Mouse (Mus musculus): Measurements from ENCODE around the gene Psmd13. TPM values are rescaled to one million over a fixed set of nuclear protein-coding genes. Genes with fewer than 3 reads are reported as not detected.

Gene Psmd13
- polyA plus RNA-seq, 1 experiment from 2014 or later = 183 TPM

GRCm38 (mm10) chr7:140843806-140844205 is 38.0 kb upstream of the Psmd13 start:
- Histone ChIP-seq H3K9me3 (ENCODE audit: control insufficient read depth, low read length) (no peaks in the 10 kb centered on the region), H3K27ac (ENCODE audit: low read depth, low read length) (no peak overlapping the region), H3K4me3 (ENCODE audit: low read depth, low read length) (no peak overlapping the region), H3K4me2 (no peak overlapping the region), H3K4me1 (replicated peaks; ENCODE audit: control insufficient read depth, insufficient read depth, low read length) (no peaks in the 10 kb centered on the region), H3K36me3 (ENCODE audit: control insufficient read depth, insufficient read depth, low read length) (no peaks in the 10 kb centered on the region), H3K9ac (ENCODE audit: low read depth, low read length) (no peak overlapping the region), H3K27me3 (replicated peaks; ENCODE audit: control insufficient read depth, insufficient read depth, low read length) (peaks cover 39% of the 10 kb centered on the region)
- ATAC-seq (replicated peaks; ENCODE audit: low FRiP score) (no peak), DNase-seq (ENCODE audit: low spot score) (no peak)
- WGBS = 66% methylated on average over 7 of the region's 7 CpGs

GRCm38 (mm10) chr7:140844905-140845665 is 36.7 kb upstream of the Psmd13 start, which contains the start of gene Scgb1c1:
Scgb1c1 (plus strand) TSS chr7:140845547.
- no peak within 1 kb of the TSS for H3K4me2 ChIP-seq
- H3K27me3 ChIP-seq (replicated peaks; ENCODE audit: control insufficient read depth, insufficient read depth, low read length) = peaks cover 35% of the 10 kb centered on the region
- no peaks in the 10 kb centered on the region for H3K36me3 ChIP-seq (ENCODE audit: control insufficient read depth, insufficient read depth, low read length)
- no peaks in the 10 kb centered on the region for H3K9me3 ChIP-seq (ENCODE audit: control insufficient read depth, low read length)
- H3K4me3 ChIP-seq (ENCODE audit: low read depth, low read length) = no peak within 1 kb of the TSS
- DNase-seq (ENCODE audit: low spot score) (peak; percentile 89), ATAC-seq (replicated peaks; ENCODE audit: low FRiP score) (peak; percentile 72)
- 32% methylated on average over 14 of the region's 14 CpGs for WGBS
- H3K9ac ChIP-seq (ENCODE audit: low read depth, low read length) = no peak within 1 kb of the TSS
- H3K27ac ChIP-seq (ENCODE audit: low read depth, low read length) = no peak within 1 kb of the TSS
- H3K4me1 ChIP-seq (replicated peaks; ENCODE audit: control insufficient read depth, insufficient read depth, low read length) = no peaks in the 10 kb centered on the region

- no peak overlapping the region for H3K27ac ChIP-seq (ENCODE audit: low read depth, low read length)
- no peak overlapping the region for H3K9ac ChIP-seq (ENCODE audit: low read depth, low read length)
- H3K4me1 ChIP-seq (replicated peaks; ENCODE audit: control insufficient read depth, insufficient read depth, low read length) = no peaks in the 10 kb centered on the region
- WGBS = 62% methylated on average over 4 of the region's 4 CpGs
- ATAC-seq (replicated peaks; ENCODE audit: low FRiP score) (no peak), DNase-seq (ENCODE audit: low spot score) (no peak)
- H3K27me3 ChIP-seq (replicated peaks; ENCODE audit: control insufficient read depth, insufficient read depth, low read length) = peaks cover 29% of the 10 kb centered on the region
- no peaks in the 10 kb centered on the region for H3K9me3 ChIP-seq (ENCODE audit: control insufficient read depth, low read length)
- no peak overlapping the region for H3K4me3 ChIP-seq (ENCODE audit: low read depth, low read length)
- no peaks in the 10 kb centered on the region for H3K36me3 ChIP-seq (ENCODE audit: control insufficient read depth, insufficient read depth, low read length)
- no peak overlapping the region for H3K4me2 ChIP-seq
Observed at GRCm38 (mm10) chr7:140845683-140846082, 36.1 kb upstream of the Psmd13 start.

- Histone ChIP-seq H3K9me3 (ENCODE audit: control insufficient read depth, low read length) (no peaks in the 10 kb centered on the region), H3K4me2 (no peak overlapping the region), H3K27me3 (replicated peaks; ENCODE audit: control insufficient read depth, insufficient read depth, low read length) (peaks cover 19% of the 10 kb centered on the region), H3K36me3 (ENCODE audit: control insufficient read depth, insufficient read depth, low read length) (no peaks in the 10 kb centered on the region), H3K4me1 (replicated peaks; ENCODE audit: control insufficient read depth, insufficient read depth, low read length) (no peaks in the 10 kb centered on the region), H3K4me3 (ENCODE audit: low read depth, low read length) (no peak overlapping the region), H3K9ac (ENCODE audit: low read depth, low read length) (no peak overlapping the region), H3K27ac (ENCODE audit: low read depth, low read length) (no peak overlapping the region)
- ATAC-seq (replicated peaks; ENCODE audit: low FRiP score) (no peak), DNase-seq (ENCODE audit: low spot score) (no peak)
- WGBS = 75% methylated on average over 10 of the region's 10 CpGs
Observed at GRCm38 (mm10) chr7:140846676-140847075, 35.1 kb upstream of the Psmd13 start.

GRCm38 (mm10) chr7:140847755-140848580 is 33.8 kb upstream of the Psmd13 start, which contains the start of gene Odf3:
Odf3 (plus strand) TSS chr7:140847805.
- no peak within 1 kb of the TSS for H3K9ac ChIP-seq (ENCODE audit: low read depth, low read length)
- no peak within 1 kb of the TSS for H3K4me3 ChIP-seq (ENCODE audit: low read depth, low read length)
- H3K27me3 ChIP-seq (replicated peaks; ENCODE audit: control insufficient read depth, insufficient read depth, low read length) = peaks cover 9% of the 10 kb centered on the region
- no peaks in the 10 kb centered on the region for H3K9me3 ChIP-seq (ENCODE audit: control insufficient read depth, low read length)
- no peaks in the 10 kb centered on the region for H3K4me1 ChIP-seq (replicated peaks; ENCODE audit: control insufficient read depth, insufficient read depth, low read length)
- DNase-seq (ENCODE audit: low spot score) (no peak), ATAC-seq (replicated peaks; ENCODE audit: low FRiP score) (no peak)
- no peak within 1 kb of the TSS for H3K27ac ChIP-seq (ENCODE audit: low read depth, low read length)
- H3K36me3 ChIP-seq (ENCODE audit: control insufficient read depth, insufficient read depth, low read length) = peaks cover 11% of the 10 kb centered on the region; the same call in 1 of the 2 replicates
- WGBS = 59% methylated on average over 11 of the region's 11 CpGs
- H3K4me2 ChIP-seq = no peak within 1 kb of the TSS

- no peak overlapping the region for H3K4me2 ChIP-seq
- WGBS = 86% methylated on average over 10 of the region's 10 CpGs
- no peak overlapping the region for H3K9ac ChIP-seq (ENCODE audit: low read depth, low read length)
- ATAC-seq (replicated peaks; ENCODE audit: low FRiP score) (no peak), DNase-seq (ENCODE audit: low spot score) (no peak)
- no peak overlapping the region for H3K27ac ChIP-seq (ENCODE audit: low read depth, low read length)
- peaks cover 17% of the 10 kb centered on the region for H3K36me3 ChIP-seq (ENCODE audit: control insufficient read depth, insufficient read depth, low read length)
- no peaks in the 10 kb centered on the region for H3K9me3 ChIP-seq (ENCODE audit: control insufficient read depth, low read length)
- H3K4me3 ChIP-seq (ENCODE audit: low read depth, low read length) = no peak overlapping the region
- H3K27me3 ChIP-seq (replicated peaks; ENCODE audit: control insufficient read depth, insufficient read depth, low read length) = peaks cover 5% of the 10 kb centered on the region; the same call in 1 of the 2 replicates
- H3K4me1 ChIP-seq (replicated peaks; ENCODE audit: control insufficient read depth, insufficient read depth, low read length) = peaks cover 4% of the 10 kb centered on the region; the same call in 1 of the 2 replicates
Observed at GRCm38 (mm10) chr7:140848591-140848990, 33.2 kb upstream of the Psmd13 start.

GRCm38 (mm10) chr7:140851916-140852315 is 29.9 kb upstream of the Psmd13 start:
- DNase-seq (ENCODE audit: low spot score) = no peak
- H3K4me3 ChIP-seq (ENCODE audit: low read depth, low read length) = no peak overlapping the region
- WGBS = 91% methylated on average over 4 of the region's 4 CpGs
- H3K9ac ChIP-seq (ENCODE audit: low read depth, low read length) = no peak overlapping the region
- H3K9me3 ChIP-seq (ENCODE audit: control insufficient read depth, low read length) = no peaks in the 10 kb centered on the region
- no peak overlapping the region for H3K27ac ChIP-seq (ENCODE audit: low read depth, low read length)
- peaks cover 12% of the 10 kb centered on the region for H3K4me1 ChIP-seq (replicated peaks; ENCODE audit: control insufficient read depth, insufficient read depth, low read length)
- H3K4me2 ChIP-seq = no peak overlapping the region
- ATAC-seq (replicated peaks; ENCODE audit: low FRiP score) = no peak
- H3K36me3 ChIP-seq (ENCODE audit: control insufficient read depth, insufficient read depth, low read length) = peaks cover 23% of the 10 kb centered on the region
- H3K27me3 ChIP-seq (replicated peaks; ENCODE audit: control insufficient read depth, insufficient read depth, low read length) = no peaks in the 10 kb centered on the region

GRCm38 (mm10) chr7:140853386-140853785 is 28.4 kb upstream of the Psmd13 start:
- Histone ChIP-seq H3K9me3 (ENCODE audit: control insufficient read depth, low read length) (no peaks in the 10 kb centered on the region), H3K27ac (ENCODE audit: low read depth, low read length) (no peak overlapping the region), H3K4me2 (no peak overlapping the region), H3K36me3 (ENCODE audit: control insufficient read depth, insufficient read depth, low read length) (peaks cover 23% of the 10 kb centered on the region), H3K4me1 (replicated peaks; ENCODE audit: control insufficient read depth, insufficient read depth, low read length) (peaks cover 17% of the 10 kb centered on the region), H3K27me3 (replicated peaks; ENCODE audit: control insufficient read depth, insufficient read depth, low read length) (no peaks in the 10 kb centered on the region), H3K9ac (ENCODE audit: low read depth, low read length) (0 out of 2 replicates have a peak overlapping the region, but pooled peaks have one; percentile 25), H3K4me3 (ENCODE audit: low read depth, low read length) (no peak overlapping the region)
- no peak for ATAC-seq (replicated peaks; ENCODE audit: low FRiP score)
- DNase-seq (ENCODE audit: low spot score) = no peak
- 78% methylated on average over 9 of the region's 9 CpGs for WGBS
